ENCODE assay signal across 11 mouse cellular contexts in the genomic region with DNA sequence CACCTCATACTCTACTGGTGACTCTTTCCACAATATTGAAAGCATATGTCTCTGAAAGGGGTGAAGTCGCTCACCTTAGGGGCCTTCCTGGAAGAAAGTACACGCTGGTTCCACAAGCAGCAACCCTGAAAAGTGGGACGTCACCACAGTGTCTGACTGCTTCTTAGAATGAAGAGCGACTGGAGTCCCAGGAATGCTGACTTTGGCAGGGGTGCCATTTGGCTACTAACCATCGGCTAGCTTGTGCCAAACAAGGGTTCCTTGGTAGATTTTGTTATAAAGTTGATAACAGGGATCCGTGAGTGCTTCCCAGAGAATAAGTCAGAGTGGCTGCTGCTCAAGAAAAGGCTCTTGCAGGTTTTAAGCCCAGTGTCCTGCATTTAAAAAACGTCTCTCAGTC. TPM values are rescaled to one million over a fixed set of nuclear protein-coding genes. Genes with fewer than 3 reads are reported as not detected.
DNase-seq lines count a peak whose midpoint lies in the region; ATAC-seq lines count a peak whose summit lies in the region.
"Had no signal": no experiment of that assay in that cellular context is flagged by ENCODE, and none has a peak within 500 bp of the region (broad histone marks: within the 10 kb centered on the region; RNA-seq: fewer than 3 reads in every experiment).

No protein-coding gene starts in this region.

- WGBS in heart, embryonic 12.5 days: 55% methylated on average over 7 of the region's 7 CpGs
- 22% methylated on average over 7 of the region's 7 CpGs for WGBS in limb, embryonic 13.5 days
- 87% methylated on average over 7 of the region's 7 CpGs for WGBS in midbrain, embryonic 15.5 days

- ATAC-seq in heart, embryonic 12.5 days (ENCODE audit: insufficient number of reproducible peaks, low FRiP score): no peak
- no peak for ATAC-seq in limb, embryonic 13.5 days (ENCODE audit: low FRiP score, low read depth)
- ATAC-seq in midbrain, embryonic 15.5 days (replicated peaks): no peak
- ATAC-seq: Patski had no signal

- peaks cover 23% of the 10 kb centered on the region for H3K36me3 ChIP-seq in heart, embryonic 12.5 days
- H3K36me3 ChIP-seq in limb, embryonic 13.5 days: no peaks in the 10 kb centered on the region
- no peaks in the 10 kb centered on the region for H3K36me3 ChIP-seq in midbrain, embryonic 15.5 days (replicated peaks)
- H3K36me3 ChIP-seq: lung, embryonic 15.5 days had no signal

- no peak overlapping the region for H3K9ac ChIP-seq in heart, embryonic 12.5 days
- H3K9ac ChIP-seq in limb, embryonic 13.5 days: 0 out of 2 replicates have a peak overlapping the region, but pooled peaks have one; percentile 13
- no peak overlapping the region for H3K9ac ChIP-seq in midbrain, embryonic 15.5 days
- H3K9ac ChIP-seq: lung, embryonic 15.5 days had no signal

- peak overlapping the region; percentile 43; the same call in 1 of the 2 replicates for H3K27ac ChIP-seq in heart, embryonic 12.5 days (ENCODE audit: poor library complexity, severe bottlenecking)
- H3K27ac ChIP-seq in limb, embryonic 13.5 days: no peak overlapping the region
- H3K27ac ChIP-seq in midbrain, embryonic 15.5 days: no peak overlapping the region
- H3K27ac ChIP-seq: lung, embryonic 15.5 days had no signal

- H3K27me3 ChIP-seq in heart, embryonic 12.5 days (replicated peaks): no peaks in the 10 kb centered on the region
- peaks cover 44% of the 10 kb centered on the region for H3K27me3 ChIP-seq in limb, embryonic 13.5 days
- 0 out of 2 replicates have a peak, but pooled peaks cover 7% of the 10 kb centered on the region for H3K27me3 ChIP-seq in midbrain, embryonic 15.5 days (replicated peaks)
- H3K27me3 ChIP-seq: Patski had no signal

- peaks cover 24% of the 10 kb centered on the region for H3K4me1 ChIP-seq in heart, embryonic 12.5 days (replicated peaks)
- H3K4me1 ChIP-seq in limb, embryonic 13.5 days: peaks cover 80% of the 10 kb centered on the region
- H3K4me1 ChIP-seq in midbrain, embryonic 15.5 days: peaks cover 35% of the 10 kb centered on the region

- H3K4me2 ChIP-seq in heart, embryonic 12.5 days: peak overlapping the region; percentile 12; the same call in 1 of the 2 replicates
- peak overlapping the region; percentile 82 for H3K4me2 ChIP-seq in limb, embryonic 13.5 days (replicated peaks)
- no peak overlapping the region for H3K4me2 ChIP-seq in midbrain, embryonic 15.5 days
- H3K4me2 ChIP-seq: lung, embryonic 15.5 days had no signal

- H3K4me3 ChIP-seq in heart, embryonic 12.5 days: no peak overlapping the region
- no peak overlapping the region for H3K4me3 ChIP-seq in limb, embryonic 13.5 days
- H3K4me3 ChIP-seq in midbrain, embryonic 15.5 days: no peak overlapping the region

- DNase-seq in adrenal gland, adult 2 months: peak; percentile 51
- no peak for DNase-seq in adrenal gland, adult 18-20 months (ENCODE audit: low spot score in 2 of 2)
- peak; percentile 61 for DNase-seq in lung, postnatal 10 days
- DNase-seq in lung, postnatal 25 days (ENCODE audit: low spot score): no peak
- DNase-seq in natural killer cell, adult 2 months (ENCODE audit: low spot score in 2 of 2): no peak
- DNase-seq: right cerebral cortex, postnatal 4 days had no signal

- no peaks in the 10 kb centered on the region; the same call in 1 of the 2 replicates for H3K9me3 ChIP-seq in heart, embryonic 12.5 days (replicated peaks)
- no peaks in the 10 kb centered on the region for H3K9me3 ChIP-seq in limb, embryonic 13.5 days
- no peaks in the 10 kb centered on the region for H3K9me3 ChIP-seq in midbrain, embryonic 15.5 days
- H3K9me3 ChIP-seq: lung, embryonic 15.5 days had no signal

RNA-seq across cellular contexts. Expression of a gene that starts 4.8 kb away (rescaled TPM):
- 10 to 100 TPM; 39.0 to 46.4 TPM for total RNA-seq in adrenal gland, adult 2 months (2021)
- 23.7 and 31.9 TPM in 2 replicates for polyA plus RNA-seq in adrenal gland, adult 2 months (2012; rRNA removed)
- 10 to 100 TPM; 11.5 to 34.9 TPM for total RNA-seq in adrenal gland, adult 18-20 months (2021)
- 49.9 and 50.6 TPM in 2 replicates for polyA plus RNA-seq in heart, embryonic 12.5 days (2016; fragmentation: Nextera tagmentation; extraction: Ambion mirVana)
- polyA plus RNA-seq in limb, embryonic 13.5 days (2015; fragmentation: Nextera tagmentation; extraction: Ambion mirVana): 54.7 and 58.5 TPM in 2 replicates
- polyA plus RNA-seq in midbrain, embryonic 15.5 days (2015; fragmentation: Nextera tagmentation; extraction: Ambion mirVana): 8.6 and 10.6 TPM in 2 replicates

Comparison
In these comparisons a context has a peak if more than half of its experiments do, and no peak if none do; other contexts are left out.
1. DNase-seq: peak in adrenal gland, adult 2 months (single experiment) and lung, postnatal 10 days (single experiment); none in adrenal gland, adult 18-20 months (0 of 2), lung, postnatal 25 days (single experiment) and natural killer cell, adult 2 months (0 of 2).